Mouse (Mus musculus) small intestine, adult 2 months (tissue): ENCODE data around the gene B4galt4.

Source experiments
- CTCF ChIP-seq: fragments of 200-500 bp; IDR thresholded peaks from 2 replicates; pipeline ENCODE4 v1.5.1; 2012; ENCODE audit warnings: low read depth, mild to moderate bottlenecking, control low read depth, inconsistent platforms, low read length, moderate library complexity, mixed read lengths; ENCODE audit not compliant: insufficient replicate concordance, insufficient read length; ENCODE audit errors: extremely low read depth
- POLR2A ChIP-seq: fragments of 200-500 bp; IDR thresholded peaks from 2 replicates; pipeline ENCODE4 v1.6.1; 2012; ENCODE audit warnings: low read depth, mild to moderate bottlenecking, control low read depth, inconsistent platforms, low read length, moderate library complexity

GRCm38 (mm10) chr16:38766671-38767070, 24.6 kb downstream of the B4galt4 start:
- TF ChIP-seq POLR2A (no peak), CTCF (no peak)
